Mouse (Mus musculus) spleen, adult 2 months (tissue): ENCODE data around the gene Retsat. TPM values are rescaled to one million over a fixed set of nuclear protein-coding genes. Genes with fewer than 3 reads are reported as not detected.

Source experiments
- DNase-seq, 2 experiments: peaks; one replicate each; pipeline versions ENCODE4 v3.0.0 to v3.0.0-alpha.2; 2012 to 2021; ENCODE audit warnings: low spot score in 2 of 2, low read depth in 1 of 2
- H3K27ac ChIP-seq: fragments of 200-500 bp; 2 replicates; pipeline ENCODE4 v1.5.1; 2012; ENCODE audit warnings: low read length, inconsistent platforms; ENCODE audit not compliant: insufficient read depth
- H3K27me3 ChIP-seq: fragments of 200-500 bp; 2 replicates; pipeline ENCODE4 v1.6.1; 2012; ENCODE audit warnings: mild to moderate bottlenecking, moderate library complexity, low read length, inconsistent platforms; ENCODE audit not compliant: control insufficient read depth, insufficient read depth
- H3K36me3 ChIP-seq: fragments of 200-500 bp; 2 replicates; pipeline ENCODE4 v1.6.1; 2012; ENCODE audit warnings: mild to moderate bottlenecking, low read length, inconsistent platforms; ENCODE audit not compliant: control insufficient read depth, insufficient read depth
- H3K4me1 ChIP-seq: fragments of 200-500 bp; 2 replicates; pipeline ENCODE4 v1.6.1; 2011; ENCODE audit warnings: inconsistent platforms; ENCODE audit not compliant: control insufficient read depth, insufficient read depth, insufficient read length
- H3K4me3 ChIP-seq: fragments of 200-500 bp; 2 replicates; pipeline ENCODE4 v1.5.1; 2011; ENCODE audit warnings: mild to moderate bottlenecking, inconsistent platforms; ENCODE audit not compliant: insufficient read depth, insufficient read length; ENCODE audit errors: extremely low read depth
- CTCF ChIP-seq: fragments of 200-500 bp; IDR thresholded peaks from 2 replicates; pipeline ENCODE4 v1.5.1; 2011; ENCODE audit warnings: mild to moderate bottlenecking, inconsistent platforms; ENCODE audit not compliant: insufficient read depth, insufficient read length, insufficient replicate concordance; ENCODE audit errors: extremely low read depth
- POLR2A ChIP-seq: fragments of 200-500 bp; IDR thresholded peaks from 2 replicates; pipeline ENCODE4 v1.6.1; 2011; ENCODE audit warnings: low read depth, low read length, inconsistent platforms
- WGBS: fragments of 180-500 bp; shearing (Covaris S2); methylation state at CpG from one replicate; pipeline ENCODE4 v1.1.7; 2018; 5-methylcytosine and 5-hydroxymethylcytosine counted together
- polyA plus RNA-seq: library from polyadenylated mRNA; depleted of rRNA; stranded (reverse); fragments of >200 nt; gene quantifications from 2 replicates; pipeline ENCODE4 v1.2.3, GENCODE M21; 2012; rRNA removed

The Retsat gene
- polyA plus RNA-seq, 1 experiment: 5.5 TPM

DNA sequence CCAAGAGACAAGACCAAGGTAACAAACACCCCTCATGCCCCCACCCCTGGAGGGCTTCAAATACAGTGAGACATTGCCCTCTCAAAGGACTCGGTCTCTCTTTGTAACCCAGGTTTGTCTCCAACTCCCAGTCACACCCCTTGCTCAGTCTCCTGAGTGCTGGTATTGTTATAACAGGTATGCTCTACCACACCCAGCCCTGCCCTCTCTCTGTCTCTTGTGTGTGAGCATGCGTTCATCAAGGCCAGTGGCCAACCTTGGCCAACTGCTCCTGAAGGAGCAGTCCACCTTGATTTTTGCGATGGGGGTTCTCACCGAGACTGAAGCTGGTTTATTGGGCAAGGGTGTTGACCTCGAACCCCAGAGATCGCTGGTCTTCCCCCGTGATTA, 57.8 kb downstream of the Retsat start:
- WGBS: 86% methylated on average over 7 of the region's 7 CpGs
- H3K27ac ChIP-seq: no peak overlapping the region
- H3K27me3 ChIP-seq: no peaks in the 10 kb centered on the region
- TF ChIP-seq CTCF (no peak), POLR2A (no peak)
- no peaks in the 10 kb centered on the region for H3K4me1 ChIP-seq
- H3K4me3 ChIP-seq: no peak overlapping the region
- H3K36me3 ChIP-seq: no peaks in the 10 kb centered on the region
- DNase-seq: no peak

GRCm38 (mm10) chr6:72658006-72658405, 59.7 kb downstream of the Retsat start:
- no peak for TF ChIP-seq POLR2A
- TF ChIP-seq CTCF: no peak
- H3K4me3 ChIP-seq: no peak overlapping the region
- H3K27me3 ChIP-seq: no peaks in the 10 kb centered on the region
- H3K27ac ChIP-seq: no peak overlapping the region
- H3K4me1 ChIP-seq: no peaks in the 10 kb centered on the region
- no peak for DNase-seq
- no peaks in the 10 kb centered on the region for H3K36me3 ChIP-seq
- WGBS: 40% methylated on average over 3 of the region's 3 CpGs

Other genes with a start within 250 kb of the Retsat start
- gene Tmem150a, start 243.0 kb upstream of the Retsat start, polyA plus RNA-seq: 21.7 and 24.6 TPM in 2 replicates
- 62.4 and 65.8 TPM in 2 replicates for gene Rnf181, start 231.5 kb upstream of the Retsat start, polyA plus RNA-seq
- 51.3 and 55.6 TPM in 2 replicates for gene Vamp5, start 218.0 kb upstream of the Retsat start, polyA plus RNA-seq
- gene Vamp8, start 207.8 kb upstream of the Retsat start, polyA plus RNA-seq: 100 and 107 TPM in 2 replicates
- 7.3 and 7.6 TPM in 2 replicates for gene Ggcx, start 184.2 kb upstream of the Retsat start, polyA plus RNA-seq
- 45.0 and 50.9 TPM in 2 replicates for gene Mat2a, start 158.9 kb upstream of the Retsat start, polyA plus RNA-seq
- 0.52 and 0.55 TPM in 2 replicates for gene Sh2d6, start 76.8 kb upstream of the Retsat start, polyA plus RNA-seq
- 130 and 135 TPM in 2 replicates for gene Capg, start 54.1 kb upstream of the Retsat start, polyA plus RNA-seq
- gene Elmod3, start 62 bp upstream of the Retsat start, polyA plus RNA-seq: 12.2 and 12.9 TPM in 2 replicates
- 14.9 and 15.8 TPM in 2 replicates for gene Tgoln1, start 18.5 kb downstream of the Retsat start, polyA plus RNA-seq
- 10.5 and 11.8 TPM in 2 replicates for gene Tcf7l1, start 190.8 kb downstream of the Retsat start, polyA plus RNA-seq